Mouse (Mus musculus): ENCODE results near the gene Pus1.

The Pus1 gene

GRCm38 (mm10) chr5:110797696-110798095, 17.2 kb upstream of the Pus1 start:
- no peak for TF ChIP-seq GATA4 (IDR thresholded peaks at IDR 0.05; ENCODE audit: insufficient replicate concordance, low read length)

- no peak for TF ChIP-seq GATA4 (IDR thresholded peaks at IDR 0.05; ENCODE audit: insufficient replicate concordance, low read length)
Measured at GRCm38 (mm10) chr5:110794363-110794762, 13.9 kb upstream of the Pus1 start.

- TF ChIP-seq GATA4 (IDR thresholded peaks at IDR 0.05; ENCODE audit: insufficient replicate concordance, low read length) = no peak
Measured at GRCm38 (mm10) chr5:110788684-110789083, 8.2 kb upstream of the Pus1 start.

- no peak for TF ChIP-seq GATA4 (IDR thresholded peaks at IDR 0.05; ENCODE audit: insufficient replicate concordance, low read length)
Measured at GRCm38 (mm10) chr5:110786081-110786835, 5.8 kb upstream of the Pus1 start.

GRCm38 (mm10) chr5:110783150-110783549, 2.7 kb upstream of the Pus1 start:
- TF ChIP-seq GATA4 (IDR thresholded peaks at IDR 0.05; ENCODE audit: insufficient replicate concordance, low read length) = no peak

GRCm38 (mm10) chr5:110781529-110782238, 1.2 kb upstream of the Pus1 start:
- no peak for TF ChIP-seq GATA4 (IDR thresholded peaks at IDR 0.05; ENCODE audit: insufficient replicate concordance, low read length)

- TF ChIP-seq GATA4 (IDR thresholded peaks at IDR 0.05; ENCODE audit: insufficient replicate concordance, low read length) = no peak
Measured at GRCm38 (mm10) chr5:110780761-110781528, 486 bp upstream of the Pus1 start.

GRCm38 (mm10) chr5:110779276-110779997, 1.0 kb downstream of the Pus1 start:
- no peak for TF ChIP-seq GATA4 (IDR thresholded peaks at IDR 0.05; ENCODE audit: insufficient replicate concordance, low read length)

GRCm38 (mm10) chr5:110778263-110778662, 2.2 kb downstream of the Pus1 start:
- TF ChIP-seq GATA4 (IDR thresholded peaks at IDR 0.05; ENCODE audit: insufficient replicate concordance, low read length) = no peak

GRCm38 (mm10) chr5:110776141-110776540, 4.3 kb downstream of the Pus1 start:
- no peak for TF ChIP-seq GATA4 (IDR thresholded peaks at IDR 0.05; ENCODE audit: insufficient replicate concordance, low read length)

GRCm38 (mm10) chr5:110774511-110774910, 5.9 kb downstream of the Pus1 start:
- TF ChIP-seq GATA4 (IDR thresholded peaks at IDR 0.05; ENCODE audit: insufficient replicate concordance, low read length) = no peak

- TF ChIP-seq GATA4 (IDR thresholded peaks at IDR 0.05; ENCODE audit: insufficient replicate concordance, low read length) = peak; percentile 33; the same call in 1 of the 2 replicates
Measured at GRCm38 (mm10) chr5:110770448-110771158, 9.9 kb downstream of the Pus1 start, which contains the start of gene Ep400. TSS of gene Ep400 (minus strand) at chr5:110770717.

- no peak for TF ChIP-seq GATA4 (IDR thresholded peaks at IDR 0.05; ENCODE audit: insufficient replicate concordance, low read length)
Measured at GRCm38 (mm10) chr5:110770031-110770445, 10.4 kb downstream of the Pus1 start.

- no peak for TF ChIP-seq GATA4 (IDR thresholded peaks at IDR 0.05; ENCODE audit: insufficient replicate concordance, low read length)
Measured at GRCm38 (mm10) chr5:110769272-110769671, 11.2 kb downstream of the Pus1 start.
